Mouse (Mus musculus) stomach, embryonic 15.5 days (tissue): ENCODE measurements around the gene Egln2. TPM values are rescaled to one million over a fixed set of nuclear protein-coding genes. Genes with fewer than 3 reads are reported as not detected.
A peak's percentile ranks its signal among the peaks of the same experiment; 100 is the strongest.

Experiments used
- ATAC-seq: fragments of 200-750 bp; cut with Nextera tagmentation; 2 replicates; pipeline ENCODE4 v1.8.0; 2017; ENCODE audit warnings: low read depth, moderate number of reproducible peaks, moderate TSS enrichment; ENCODE audit not compliant: insufficient read depth, low FRiP score
- H3K27ac ChIP-seq: fragments of 300-500 bp; sonication (generic); 2 replicates; pipeline ENCODE4 v1.5.1; 2015; ENCODE audit warnings: mild to moderate bottlenecking, inconsistent platforms
- H3K27me3 ChIP-seq: fragments of 300-500 bp; sonication (generic); replicated peaks from 2 replicates; pipeline ENCODE4 v1.6.1; 2015; ENCODE audit warnings: inconsistent platforms
- H3K36me3 ChIP-seq: fragments of 300-500 bp; sonication (generic); 2 replicates; pipeline ENCODE4 v1.6.1; 2015; ENCODE audit warnings: inconsistent platforms
- H3K4me1 ChIP-seq: fragments of 300-500 bp; sonication (generic); 2 replicates; pipeline ENCODE4 v1.6.1; 2015; ENCODE audit warnings: inconsistent platforms
- H3K4me2 ChIP-seq: fragments of 300-500 bp; sonication (generic); 2 replicates; pipeline ENCODE4 v1.6.1; 2015; ENCODE audit warnings: mild to moderate bottlenecking, inconsistent platforms
- H3K4me3 ChIP-seq: fragments of 300-500 bp; sonication (generic); replicated peaks from 2 replicates; pipeline ENCODE4 v1.5.1; 2015; ENCODE audit warnings: inconsistent platforms
- H3K9ac ChIP-seq: fragments of 300-500 bp; sonication (generic); 2 replicates; pipeline ENCODE4 v1.6.1; 2015; ENCODE audit warnings: inconsistent platforms
- H3K9me3 ChIP-seq: fragments of 300-500 bp; sonication (generic); 2 replicates; pipeline ENCODE4 v1.6.1; 2016; ENCODE audit warnings: inconsistent platforms
- WGBS: fragments of 180-500 bp; shearing (Covaris S2); methylation state at CpG from one replicate; pipeline ENCODE4 v1.1.7; 2015; 5-methylcytosine and 5-hydroxymethylcytosine counted together
- polyA plus RNA-seq: library from polyadenylated mRNA; unstranded; fragments of >200 nt; fragmentation: Nextera tagmentation; extraction: Ambion mirVana; gene quantifications from 2 replicates; pipeline ENCODE4 v1.2.1, GENCODE M21; 2015

The Egln2 gene
- 68.9 and 73.7 TPM in 2 replicates for polyA plus RNA-seq

GRCm38 (mm10) chr7:27166614-27167474 is at the start of gene Egln2:
Gene Egln2 (minus strand): TSS chr7:27166802.
- Histone ChIP-seq H3K27me3 (no peaks in the 10 kb centered on the region), H3K9me3 (no peaks in the 10 kb centered on the region), H3K4me3 (peak within 1 kb of the TSS; percentile 74), H3K27ac (peak within 1 kb of the TSS; percentile 98), H3K36me3 (peaks cover 26% of the 10 kb centered on the region), H3K9ac (peak within 1 kb of the TSS; percentile 65), H3K4me1 (peaks cover 41% of the 10 kb centered on the region), H3K4me2 (peak within 1 kb of the TSS; percentile 77)
- 2% methylated on average over 61 of the region's 61 CpGs for WGBS
- peak; percentile 84 for ATAC-seq

GRCm38 (mm10) chr7:27212626-27213025 is 46.0 kb upstream of the Egln2 start:
- ATAC-seq = no peak
- no peaks in the 10 kb centered on the region for H3K9me3 ChIP-seq
- no peak overlapping the region for H3K4me3 ChIP-seq
- H3K4me2 ChIP-seq = no peak overlapping the region
- H3K9ac ChIP-seq = no peak overlapping the region
- peaks cover 42% of the 10 kb centered on the region for H3K36me3 ChIP-seq
- H3K27me3 ChIP-seq = no peaks in the 10 kb centered on the region
- no peak overlapping the region for H3K27ac ChIP-seq
- WGBS = 83% methylated on average over 2 of the region's 2 CpGs
- H3K4me1 ChIP-seq = no peaks in the 10 kb centered on the region

GRCm38 (mm10) chr7:27203730-27204449 is 37.3 kb upstream of the Egln2 start:
- no peak; the same call in 1 of the 2 replicates for ATAC-seq
- H3K4me2 ChIP-seq = no peak overlapping the region
- no peaks in the 10 kb centered on the region for H3K4me1 ChIP-seq
- WGBS = 94% methylated on average over 8 of the region's 8 CpGs
- H3K4me3 ChIP-seq = no peak overlapping the region
- H3K9ac ChIP-seq = no peak overlapping the region
- peaks cover 22% of the 10 kb centered on the region; the same call in 1 of the 2 replicates for H3K36me3 ChIP-seq
- no peaks in the 10 kb centered on the region for H3K9me3 ChIP-seq
- H3K27me3 ChIP-seq = no peaks in the 10 kb centered on the region
- no peak overlapping the region for H3K27ac ChIP-seq

GRCm38 (mm10) chr7:27198779-27199178 is 32.2 kb upstream of the Egln2 start:
- ATAC-seq = no peak
- no peak overlapping the region for H3K9ac ChIP-seq
- H3K4me1 ChIP-seq = peaks cover 12% of the 10 kb centered on the region; the same call in 1 of the 2 replicates
- H3K27ac ChIP-seq = no peak overlapping the region
- no peaks in the 10 kb centered on the region for H3K9me3 ChIP-seq
- H3K4me3 ChIP-seq = no peak overlapping the region
- no peaks in the 10 kb centered on the region for H3K27me3 ChIP-seq
- WGBS = 91% methylated on average over 8 of the region's 8 CpGs
- peaks cover 19% of the 10 kb centered on the region; the same call in 1 of the 2 replicates for H3K36me3 ChIP-seq
- H3K4me2 ChIP-seq = no peak overlapping the region

GRCm38 (mm10) chr7:27198355-27198754 is 31.8 kb upstream of the Egln2 start:
- no peak for ATAC-seq
- Histone ChIP-seq H3K27ac (no peak overlapping the region), H3K27me3 (no peaks in the 10 kb centered on the region), H3K36me3 (peaks cover 23% of the 10 kb centered on the region; the same call in 1 of the 2 replicates), H3K4me2 (no peak overlapping the region), H3K4me3 (no peak overlapping the region), H3K9me3 (no peaks in the 10 kb centered on the region), H3K9ac (no peak overlapping the region), H3K4me1 (peaks cover 17% of the 10 kb centered on the region)

GRCm38 (mm10) chr7:27197634-27198033 is 31.0 kb upstream of the Egln2 start:
- H3K4me2 ChIP-seq = no peak overlapping the region
- no peak overlapping the region for H3K4me3 ChIP-seq
- no peak overlapping the region for H3K9ac ChIP-seq
- no peak overlapping the region; the same call in 1 of the 2 replicates for H3K27ac ChIP-seq
- H3K9me3 ChIP-seq = no peaks in the 10 kb centered on the region
- H3K27me3 ChIP-seq = no peaks in the 10 kb centered on the region
- peaks cover 27% of the 10 kb centered on the region; the same call in 1 of the 2 replicates for H3K36me3 ChIP-seq
- peaks cover 18% of the 10 kb centered on the region for H3K4me1 ChIP-seq
- no peak for ATAC-seq
- WGBS = 89% methylated on average over 8 of the region's 8 CpGs

GRCm38 (mm10) chr7:27197136-27197535 is 30.5 kb upstream of the Egln2 start:
- no peaks in the 10 kb centered on the region for H3K9me3 ChIP-seq
- ATAC-seq = no peak
- no peak overlapping the region for H3K27ac ChIP-seq
- peaks cover 18% of the 10 kb centered on the region for H3K4me1 ChIP-seq
- no peak overlapping the region for H3K9ac ChIP-seq
- WGBS = 77% methylated on average over 3 of the region's 3 CpGs
- H3K27me3 ChIP-seq = no peaks in the 10 kb centered on the region
- H3K4me3 ChIP-seq = no peak overlapping the region
- H3K4me2 ChIP-seq = no peak overlapping the region
- H3K36me3 ChIP-seq = peaks cover 27% of the 10 kb centered on the region

- peaks cover 18% of the 10 kb centered on the region for H3K4me1 ChIP-seq
- peaks cover 34% of the 10 kb centered on the region for H3K36me3 ChIP-seq
- peak within 1 kb of the TSS; percentile 96 for H3K4me3 ChIP-seq
- peak; percentile 98 for ATAC-seq
- peak within 1 kb of the TSS; percentile 95 for H3K9ac ChIP-seq
- peak within 1 kb of the TSS; percentile 75 for H3K4me2 ChIP-seq
- WGBS = 1% methylated on average over 64 of the region's 64 CpGs
- no peaks in the 10 kb centered on the region for H3K27me3 ChIP-seq
- no peaks in the 10 kb centered on the region for H3K9me3 ChIP-seq
- peak within 1 kb of the TSS; percentile 100 for H3K27ac ChIP-seq
Measured at GRCm38 (mm10) chr7:27195681-27196611, 29.3 kb upstream of the Egln2 start, which contains the start of the genes BC024978 and Snrpa. Gene BC024978 (plus strand): TSS chr7:27195781. Gene Snrpa (minus strand): TSS chr7:27196271.

- Histone ChIP-seq H3K36me3 (peaks cover 54% of the 10 kb centered on the region), H3K9me3 (no peaks in the 10 kb centered on the region), H3K4me3 (no peak overlapping the region), H3K9ac (no peak overlapping the region), H3K4me1 (peaks cover 18% of the 10 kb centered on the region), H3K27me3 (no peaks in the 10 kb centered on the region), H3K4me2 (peak overlapping the region; percentile 19), H3K27ac (no peak overlapping the region)
- no peak for ATAC-seq
- WGBS = 69% methylated on average over 4 of the region's 4 CpGs
Measured at GRCm38 (mm10) chr7:27193731-27194130, 27.1 kb upstream of the Egln2 start.

GRCm38 (mm10) chr7:27192434-27192833 is 25.8 kb upstream of the Egln2 start:
- Histone ChIP-seq H3K4me1 (peaks cover 18% of the 10 kb centered on the region), H3K27ac (no peak overlapping the region), H3K4me2 (no peak overlapping the region), H3K36me3 (peaks cover 63% of the 10 kb centered on the region), H3K9me3 (no peaks in the 10 kb centered on the region), H3K9ac (no peak overlapping the region), H3K4me3 (no peak overlapping the region), H3K27me3 (no peaks in the 10 kb centered on the region)
- 92% methylated on average over 5 of the region's 5 CpGs for WGBS
- ATAC-seq = no peak

GRCm38 (mm10) chr7:27189271-27189931 is 22.8 kb upstream of the Egln2 start:
- Histone ChIP-seq H3K4me2 (no peak overlapping the region), H3K27ac (no peak overlapping the region), H3K36me3 (peaks cover 83% of the 10 kb centered on the region), H3K4me3 (no peak overlapping the region), H3K4me1 (peaks cover 10% of the 10 kb centered on the region; the same call in 1 of the 2 replicates), H3K9me3 (no peaks in the 10 kb centered on the region), H3K27me3 (no peaks in the 10 kb centered on the region), H3K9ac (no peak overlapping the region)
- 95% methylated on average over 10 of the region's 10 CpGs for WGBS
- ATAC-seq = no peak
